Mouse (Mus musculus) MEL (cell line): ENCODE results near the gene Dot1l.

ENCODE experiments used
- CTCF ChIP-seq, 3 experiments: IDR thresholded peaks in 2 of 3; conservative IDR thresholded peaks in 1 of 3; 2 replicates each; pipeline ENCODE4 v1.5.1; 2011 to 2012; ENCODE audit warnings: low read length in 3 of 3, low read depth in 2 of 3, mild to moderate bottlenecking in 2 of 3, improper control_type of control experiment in 1 of 3, inconsistent platforms in 1 of 3, mixed read lengths in 1 of 3, moderate library complexity in 1 of 3; ENCODE audit not compliant: control insufficient read depth in 1 of 3, insufficient read depth in 1 of 3, poor library complexity in 1 of 3, severe bottlenecking in 1 of 3
- E2F4 ChIP-seq: IDR thresholded peaks from 2 replicates; pipeline ENCODE4 v1.6.1; 2011; ENCODE audit warnings: low read depth, low read length, improper control_type of control experiment, borderline replicate concordance
- POLR2A ChIP-seq, 2 experiments: IDR thresholded peaks; 2 replicates each; pipeline ENCODE4 v1.6.1; 2011 to 2012; ENCODE audit warnings: low read length in 2 of 2, mild to moderate bottlenecking in 2 of 2, control low read depth in 1 of 2, improper control_type of control experiment in 1 of 2, low read depth in 1 of 2, moderate library complexity in 1 of 2; ENCODE audit not compliant: control insufficient read depth in 1 of 2, insufficient read depth in 1 of 2, poor library complexity in 1 of 2

DNA sequence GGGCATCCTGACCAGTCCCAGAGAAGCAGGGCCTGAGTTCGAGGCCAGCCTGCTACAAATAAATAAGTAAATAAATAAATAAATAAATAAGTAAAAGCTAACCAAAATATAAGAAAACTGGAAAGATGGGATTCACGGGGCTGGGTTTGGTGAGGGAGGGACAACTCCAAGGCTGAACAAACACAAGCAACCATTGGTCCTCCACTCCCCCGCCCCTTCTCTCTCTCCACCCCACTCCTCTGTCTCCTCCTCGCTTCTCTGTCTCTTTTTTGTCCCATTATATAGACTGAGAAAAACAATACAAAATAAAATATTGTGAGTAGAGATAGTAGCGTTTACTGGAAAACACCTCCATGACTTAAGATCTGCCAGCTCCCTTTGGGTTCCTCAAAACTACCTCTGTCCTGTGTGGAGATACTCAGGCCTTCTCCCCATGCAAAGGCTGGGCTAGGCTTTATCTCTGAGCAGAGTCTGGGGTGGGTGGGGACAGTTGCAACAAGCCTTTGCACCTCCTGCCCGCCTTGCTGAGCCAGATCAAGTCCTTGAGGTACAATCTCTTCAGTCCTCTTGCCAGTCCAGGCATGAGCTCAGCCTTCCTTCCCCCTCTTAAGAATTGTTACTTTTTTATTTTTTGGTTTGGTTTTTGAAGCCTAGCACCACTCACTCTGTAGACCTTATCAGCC lies 63.7 kb downstream of the Dot1l start:
- no peak for TF ChIP-seq CTCF (IDR thresholded peaks at IDR 0.05 in 2 of 3, conservative IDR thresholded peaks at IDR 0.05 in 1 of 3; ENCODE audit: control insufficient read depth in 1 of 3, insufficient read depth in 1 of 3, low read depth in 2 of 3, low read length in 3 of 3, poor library complexity in 1 of 3, severe bottlenecking in 1 of 3)
- TF ChIP-seq E2F4, result no peak
- TF ChIP-seq POLR2A (IDR thresholded peaks at IDR 0.05; ENCODE audit: control insufficient read depth in 1 of 2, insufficient read depth in 1 of 2, low read depth in 1 of 2, low read length in 2 of 2, poor library complexity in 1 of 2), result no peak
